Mouse (Mus musculus): ENCODE measurements around the gene Ccdc85b. TPM values are rescaled to one million over a fixed set of nuclear protein-coding genes. Genes with fewer than 3 reads are reported as not detected.
A peak's percentile ranks its signal among the peaks of the same experiment; 100 is the strongest.
"Not testable (repeated sequence)": the region's sequence is repeated elsewhere in the genome, so short reads cannot be mapped to it uniquely, and the experiment has no call there.

Gene Ccdc85b
- 4.1 and 4.8 TPM in 2 replicates for polyA plus RNA-seq (2016; fragmentation: Nextera tagmentation; extraction: Ambion mirVana)

GRCm38 (mm10) chr19:5457746-5458442 lies at the start of gene Ccdc85b:
TSS of gene Ccdc85b (minus strand) at chr19:5457894.
- H3K4me1 ChIP-seq: peaks cover 51% of the 10 kb centered on the region
- H3K36me3 ChIP-seq: peaks cover 25% of the 10 kb centered on the region
- WGBS (ENCODE audit: insufficient replicate concordance): 20% methylated on average over 14 of the region's 14 CpGs
- peak within 1 kb of the TSS; percentile 87 for H3K4me2 ChIP-seq
- peak within 1 kb of the TSS; percentile 69 for H3K4me3 ChIP-seq
- H3K9ac ChIP-seq: peak within 1 kb of the TSS; percentile 73
- ATAC-seq: peak; percentile 7; the same call in 1 of the 2 replicates
- peak within 1 kb of the TSS; percentile 61 for H3K27ac ChIP-seq
- no peaks in the 10 kb centered on the region for H3K9me3 ChIP-seq (replicated peaks)
- H3K27me3 ChIP-seq (replicated peaks): 0 out of 2 replicates have a peak, but pooled peaks cover 5% of the 10 kb centered on the region

GRCm38 (mm10) chr19:5503687-5504086 lies 46.0 kb upstream of the Ccdc85b start, which contains the start of gene 1700020D05Rik:
TSS of gene 1700020D05Rik (minus strand) at chr19:5503787.
- no peaks in the 10 kb centered on the region for H3K9me3 ChIP-seq (replicated peaks)
- H3K27ac ChIP-seq: no peak within 1 kb of the TSS
- no peak for ATAC-seq
- no peak within 1 kb of the TSS for H3K4me2 ChIP-seq
- peaks cover 12% of the 10 kb centered on the region for H3K36me3 ChIP-seq
- no peaks in the 10 kb centered on the region for H3K27me3 ChIP-seq (replicated peaks)
- H3K4me3 ChIP-seq: no peak within 1 kb of the TSS
- WGBS (ENCODE audit: insufficient replicate concordance): 69% methylated on average over 17 of the region's 17 CpGs
- H3K9ac ChIP-seq: no peak within 1 kb of the TSS
- 0 out of 2 replicates have a peak, but pooled peaks cover 8% of the 10 kb centered on the region for H3K4me1 ChIP-seq

- no peaks in the 10 kb centered on the region for H3K27me3 ChIP-seq (replicated peaks)
- 63% methylated on average over 2 of the region's 2 CpGs for WGBS (ENCODE audit: insufficient replicate concordance)
- H3K27ac ChIP-seq: no peak overlapping the region
- H3K4me1 ChIP-seq: no peaks in the 10 kb centered on the region
- H3K4me3 ChIP-seq: no peak overlapping the region
- no peak overlapping the region for H3K4me2 ChIP-seq
- no peak overlapping the region for H3K9ac ChIP-seq
- peaks cover 43% of the 10 kb centered on the region for H3K36me3 ChIP-seq
- no peak for ATAC-seq
- H3K9me3 ChIP-seq (replicated peaks): no peaks in the 10 kb centered on the region
Measured at GRCm38 (mm10) chr19:5500330-5500875, 42.7 kb upstream of the Ccdc85b start.

GRCm38 (mm10) chr19:5496052-5496370 lies 38.3 kb upstream of the Ccdc85b start:
- 88% methylated on average over 16 of the region's 16 CpGs for WGBS (ENCODE audit: insufficient replicate concordance)
- H3K27ac ChIP-seq: no peak overlapping the region
- H3K4me3 ChIP-seq: no peak overlapping the region
- no peak overlapping the region for H3K4me2 ChIP-seq
- H3K9me3 ChIP-seq (replicated peaks): no peaks in the 10 kb centered on the region
- no peaks in the 10 kb centered on the region for H3K27me3 ChIP-seq (replicated peaks)
- no peak for ATAC-seq
- H3K36me3 ChIP-seq: peaks cover 69% of the 10 kb centered on the region
- H3K9ac ChIP-seq: no peak overlapping the region
- peaks cover 24% of the 10 kb centered on the region for H3K4me1 ChIP-seq

GRCm38 (mm10) chr19:5495353-5496051 lies 37.8 kb upstream of the Ccdc85b start:
- Histone ChIP-seq H3K4me1 (peaks cover 24% of the 10 kb centered on the region), H3K4me3 (no peak overlapping the region), H3K4me2 (no peak overlapping the region), H3K27ac (0 out of 2 replicates have a peak overlapping the region, but pooled peaks have one; percentile 36), H3K9me3 (replicated peaks) (no peaks in the 10 kb centered on the region), H3K36me3 (peaks cover 69% of the 10 kb centered on the region), H3K27me3 (replicated peaks) (no peaks in the 10 kb centered on the region), H3K9ac (no peak overlapping the region)
- 78% methylated on average over 12 of the region's 12 CpGs for WGBS (ENCODE audit: insufficient replicate concordance)
- no peak for ATAC-seq

GRCm38 (mm10) chr19:5494314-5494713 lies 36.6 kb upstream of the Ccdc85b start:
- H3K36me3 ChIP-seq: peaks cover 67% of the 10 kb centered on the region
- ATAC-seq: no peak
- no peak overlapping the region for H3K9ac ChIP-seq
- H3K27me3 ChIP-seq (replicated peaks): no peaks in the 10 kb centered on the region
- WGBS (ENCODE audit: insufficient replicate concordance): 90% methylated on average over 3 of the region's 3 CpGs
- no peak overlapping the region for H3K4me2 ChIP-seq
- peaks cover 32% of the 10 kb centered on the region for H3K4me1 ChIP-seq
- no peaks in the 10 kb centered on the region for H3K9me3 ChIP-seq (replicated peaks)
- no peak overlapping the region for H3K4me3 ChIP-seq
- 0 out of 2 replicates have a peak overlapping the region, but pooled peaks have one; percentile 10 for H3K27ac ChIP-seq

GRCm38 (mm10) chr19:5493301-5493721 lies 35.6 kb upstream of the Ccdc85b start:
- not testable (repeated sequence) for H3K27me3 ChIP-seq (replicated peaks); H3K4me3 ChIP-seq; ATAC-seq; H3K9me3 ChIP-seq (replicated peaks); H3K27ac ChIP-seq; H3K4me2 ChIP-seq; H3K9ac ChIP-seq
- H3K36me3 ChIP-seq: peaks cover 65% of the 10 kb centered on the region
- peaks cover 39% of the 10 kb centered on the region for H3K4me1 ChIP-seq
- WGBS (ENCODE audit: insufficient replicate concordance): 80% methylated on average over 9 of the region's 9 CpGs

GRCm38 (mm10) chr19:5492641-5493040 lies 34.9 kb upstream of the Ccdc85b start:
- Histone ChIP-seq H3K4me3 (no peak overlapping the region), H3K4me1 (peaks cover 41% of the 10 kb centered on the region), H3K4me2 (peak overlapping the region; percentile 94), H3K27ac (0 out of 2 replicates have a peak overlapping the region, but pooled peaks have one; percentile 2), H3K36me3 (peaks cover 59% of the 10 kb centered on the region), H3K27me3 (replicated peaks) (no peaks in the 10 kb centered on the region), H3K9me3 (replicated peaks) (no peaks in the 10 kb centered on the region), H3K9ac (no peak overlapping the region)
- 83% methylated on average over 4 of the region's 4 CpGs for WGBS (ENCODE audit: insufficient replicate concordance)
- no peak for ATAC-seq

GRCm38 (mm10) chr19:5490898-5491708 lies 33.4 kb upstream of the Ccdc85b start:
- Histone ChIP-seq H3K9ac (peak overlapping the region; percentile 99), H3K36me3 (peaks cover 46% of the 10 kb centered on the region), H3K4me2 (peak overlapping the region; percentile 94), H3K27ac (peak overlapping the region; percentile 100), H3K4me1 (peaks cover 55% of the 10 kb centered on the region), H3K4me3 (peak overlapping the region; percentile 99), H3K9me3 (replicated peaks) (no peaks in the 10 kb centered on the region), H3K27me3 (replicated peaks) (no peaks in the 10 kb centered on the region)
- WGBS (ENCODE audit: insufficient replicate concordance): under 1% methylated on average over 59 of the region's 59 CpGs
- ATAC-seq: peak; percentile 48

- Histone ChIP-seq H3K9ac (peak within 1 kb of the TSS; percentile 99), H3K4me3 (peak within 1 kb of the TSS; percentile 99), H3K27ac (peak within 1 kb of the TSS; percentile 100), H3K4me2 (peak within 1 kb of the TSS; percentile 94), H3K36me3 (peaks cover 46% of the 10 kb centered on the region), H3K27me3 (replicated peaks) (no peaks in the 10 kb centered on the region), H3K9me3 (replicated peaks) (no peaks in the 10 kb centered on the region), H3K4me1 (peaks cover 55% of the 10 kb centered on the region)
- ATAC-seq: peak; percentile 64
- WGBS (ENCODE audit: insufficient replicate concordance): 1% methylated on average over 58 of the region's 62 CpGs
Measured at GRCm38 (mm10) chr19:5490313-5490897, 32.7 kb upstream of the Ccdc85b start, which contains the start of gene Cfl1. TSS of gene Cfl1 (plus strand) at chr19:5490455.

GRCm38 (mm10) chr19:5489721-5490120 lies 32.0 kb upstream of the Ccdc85b start:
- Histone ChIP-seq H3K27ac (peak overlapping the region; percentile 100), H3K4me2 (peak overlapping the region; percentile 94), H3K4me1 (peaks cover 55% of the 10 kb centered on the region), H3K4me3 (peak overlapping the region; percentile 99), H3K36me3 (peaks cover 47% of the 10 kb centered on the region), H3K9ac (peak overlapping the region; percentile 99)
- WGBS (ENCODE audit: insufficient replicate concordance): 32% methylated on average over 10 of the region's 10 CpGs
- H3K9me3 ChIP-seq (replicated peaks); ATAC-seq; H3K27me3 ChIP-seq (replicated peaks): not testable (repeated sequence)
